Mouse (Mus musculus): Measurements from ENCODE around the gene Ostf1.

- TF ChIP-seq CTCF (IDR thresholded peaks at IDR 0.05; ENCODE audit: control insufficient read depth, insufficient read depth, insufficient read length) = no peak
- no peak for TF ChIP-seq USF1 (IDR thresholded peaks at IDR 0.05; ENCODE audit: low read depth)
These were observed 53.2 kb downstream of the Ostf1 start for GRCm38 (mm10) chr19:18578216-18579011.
